Mouse (Mus musculus) left cerebral cortex, postnatal 4 days (tissue): ENCODE measurements around the gene Tgfbi. TPM values are rescaled to one million over a fixed set of nuclear protein-coding genes. Genes with fewer than 3 reads are reported as not detected.

Source experiments
- DNase-seq: peaks from one replicate; pipeline ENCODE4 v3.0.0-alpha.2; 2022
- intact Hi-C: fragments of 180-260 bp; cut with DNase I; formaldehyde crosslinking; loops from one replicate; pipeline ENCODE4 v1.15.1; 2025
- total RNA-seq, 2 experiments: library from RNA; stranded (reverse); gene quantifications; 2 replicates each; pipeline ENCODE4 v1.2.3; 2021

Gene Tgfbi
- total RNA-seq, 2 experiments from 2014 or later = 4.1 to 4.2 TPM

GRCm38 (mm10) chr13:56631332-56631731, 22.0 kb downstream of the Tgfbi start:
- intact Hi-C loops = no loop called here

GRCm38 (mm10) chr13:56634139-56634615, 24.9 kb downstream of the Tgfbi start:
- intact Hi-C loops = no loop called here

More at GRCm38 (mm10) chr13:56631332-56631731, 22.0 kb downstream of the Tgfbi start:
- no peak for DNase-seq

GRCm38 (mm10) chr13:56634920-56635319, 25.6 kb downstream of the Tgfbi start:
- DNase-seq = no peak
- intact Hi-C loops = no loop called here

More at GRCm38 (mm10) chr13:56634139-56634615, 24.9 kb downstream of the Tgfbi start:
- no peak for DNase-seq

GRCm38 (mm10) chr13:56637027-56637426, 27.7 kb downstream of the Tgfbi start:
- intact Hi-C loops = no loop called here
- no peak for DNase-seq

DNA sequence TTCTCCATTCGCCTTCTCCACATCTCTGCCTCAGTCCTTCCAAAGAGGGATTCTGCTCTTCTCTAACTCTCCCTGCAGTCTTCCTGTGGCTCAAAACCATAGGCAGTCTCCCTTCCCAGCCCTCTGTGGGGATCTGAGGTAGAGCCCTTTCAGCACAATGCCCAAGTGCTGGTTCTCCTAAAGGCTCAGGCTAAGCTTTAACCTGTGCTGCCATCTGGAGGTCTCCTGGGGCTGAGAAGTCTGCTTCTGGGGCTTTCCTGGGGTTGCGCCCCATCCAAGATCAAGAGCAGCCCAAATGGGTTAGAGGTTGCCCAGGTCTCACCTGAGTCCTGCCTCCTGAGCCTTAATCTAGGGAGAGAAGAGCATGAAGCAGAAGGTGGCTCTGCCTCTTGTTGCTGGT, 32.4 kb downstream of the Tgfbi start:
- intact Hi-C loops = no loop called here
- DNase-seq = no peak

- DNase-seq = no peak
- intact Hi-C loops = no loop called here
These were observed 34.7 kb downstream of the Tgfbi start for GRCm38 (mm10) chr13:56644031-56644430.

- no peak for DNase-seq
- intact Hi-C loops = no loop called here
These were observed 36.4 kb downstream of the Tgfbi start for GRCm38 (mm10) chr13:56645744-56646143.

DNA sequence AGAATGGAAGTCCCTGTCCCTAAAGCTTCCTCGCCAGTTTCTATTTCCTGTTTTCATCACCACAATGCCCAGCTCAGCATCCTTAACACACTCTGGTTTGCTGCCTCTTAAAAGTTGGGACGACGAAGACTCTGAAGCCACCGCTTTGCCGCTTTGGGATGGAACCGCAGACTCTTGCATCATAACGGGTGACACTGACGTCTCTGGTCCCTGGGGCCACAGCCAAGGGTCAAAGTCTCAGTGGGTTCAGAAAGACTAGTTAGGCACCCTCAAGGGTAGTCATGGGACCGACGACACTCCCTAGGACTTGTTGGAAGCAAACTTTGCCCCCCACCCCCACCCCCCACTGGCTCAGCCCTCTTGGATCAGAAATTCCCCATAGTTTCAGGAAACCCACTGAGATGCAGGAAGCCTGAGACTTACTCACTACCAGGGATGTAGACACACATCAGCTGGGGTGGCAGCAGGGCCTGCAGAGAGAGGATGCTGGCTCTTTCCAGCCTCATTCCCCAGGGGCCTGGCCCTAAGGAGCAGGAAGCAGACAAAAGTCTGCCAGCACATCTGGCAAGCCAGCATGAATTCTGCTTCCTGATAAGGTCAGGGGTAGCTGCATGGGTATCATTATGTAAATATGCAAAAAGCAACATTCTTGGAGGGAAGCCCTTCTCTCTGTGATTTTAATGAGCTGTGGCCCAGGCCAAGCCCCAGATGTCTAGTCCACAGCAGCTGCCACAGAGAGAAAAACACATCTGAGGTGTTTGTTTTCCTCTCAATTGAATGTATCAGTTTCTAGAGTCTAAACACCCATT, 38.5 kb downstream of the Tgfbi start:
- DNase-seq = peak; percentile 22

DNA sequence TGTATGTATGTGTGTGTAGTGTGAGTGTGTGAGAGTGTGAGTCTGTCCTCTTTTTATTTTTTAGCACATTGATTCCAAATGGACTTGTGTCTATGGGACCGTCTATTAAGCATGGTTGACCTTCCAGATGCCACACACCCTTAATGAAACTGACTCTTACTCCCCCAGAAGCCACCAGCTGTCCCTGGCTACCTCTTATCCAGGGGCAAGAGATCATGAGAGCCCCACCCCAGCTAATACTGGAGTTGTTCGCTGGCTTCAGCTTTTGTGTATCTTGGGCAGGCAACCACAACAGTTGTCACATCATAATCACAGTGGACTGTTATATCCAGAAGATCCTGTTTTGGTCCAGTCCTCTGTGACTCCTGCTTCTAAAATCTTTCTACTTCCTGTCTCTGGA, 40.7 kb downstream of the Tgfbi start:
- intact Hi-C loops = no loop called here
- DNase-seq = no peak

More for the DNA sequence above, 38.5 kb downstream of the Tgfbi start:
- intact Hi-C loops = no loop called here

GRCm38 (mm10) chr13:56652381-56652780, 43.1 kb downstream of the Tgfbi start:
- DNase-seq = no peak
- intact Hi-C loops = no loop called here

DNA sequence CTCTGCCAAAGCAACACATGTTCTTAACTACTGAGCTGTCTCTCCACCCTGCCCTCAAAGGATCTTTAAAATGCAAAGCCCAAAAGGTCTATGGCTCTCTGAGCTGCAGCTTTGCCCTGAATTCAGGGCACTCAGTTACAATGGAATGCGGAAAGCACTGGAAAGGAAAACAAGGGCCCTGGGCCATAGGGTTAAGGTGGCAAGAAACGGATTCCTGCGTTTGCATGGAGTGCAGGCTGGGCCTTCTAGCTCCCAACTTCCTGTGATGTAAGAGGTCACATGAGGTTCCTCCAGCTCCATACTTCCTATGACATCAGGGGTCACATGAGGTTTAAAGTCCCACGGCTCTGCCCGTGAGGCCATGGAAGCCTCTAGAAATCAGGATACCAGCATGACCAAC, 44.9 kb downstream of the Tgfbi start:
- intact Hi-C loops = no loop called here

DNA sequence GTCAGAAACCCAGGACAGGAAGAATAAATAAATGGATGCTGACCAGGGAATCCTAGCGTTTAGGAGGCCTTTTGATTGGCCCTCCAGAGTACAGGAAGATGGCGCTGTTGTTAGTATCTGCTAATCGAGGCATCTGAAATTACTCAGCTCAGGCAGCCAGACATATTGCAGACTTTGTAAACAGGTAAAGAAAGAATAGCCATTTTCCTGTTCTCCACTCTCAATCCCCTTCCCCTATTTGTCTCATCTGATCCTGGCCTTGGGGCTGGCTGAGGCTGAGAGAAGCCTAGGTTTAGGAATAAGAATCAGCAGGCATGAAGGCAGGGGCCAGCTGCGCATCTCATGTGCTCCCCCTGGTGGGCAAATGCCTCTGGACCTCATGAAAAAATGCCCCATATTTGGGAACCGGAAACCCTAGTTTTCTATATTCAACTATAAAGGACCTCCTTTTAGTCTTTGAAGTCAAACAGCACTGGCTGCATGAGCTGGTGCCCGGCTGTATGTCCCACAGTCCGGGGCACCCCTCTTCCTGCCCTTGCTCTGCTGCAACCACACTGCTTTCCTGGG, 48.7 kb downstream of the Tgfbi start:
- intact Hi-C loops = no loop called here

More for the DNA sequence above, 44.9 kb downstream of the Tgfbi start:
- DNase-seq = no peak

GRCm38 (mm10) chr13:56658931-56659330, 49.6 kb downstream of the Tgfbi start:
- no peak for DNase-seq
- intact Hi-C loops = no loop called here

More for the DNA sequence above, 48.7 kb downstream of the Tgfbi start:
- DNase-seq = peak; percentile 79

DNA sequence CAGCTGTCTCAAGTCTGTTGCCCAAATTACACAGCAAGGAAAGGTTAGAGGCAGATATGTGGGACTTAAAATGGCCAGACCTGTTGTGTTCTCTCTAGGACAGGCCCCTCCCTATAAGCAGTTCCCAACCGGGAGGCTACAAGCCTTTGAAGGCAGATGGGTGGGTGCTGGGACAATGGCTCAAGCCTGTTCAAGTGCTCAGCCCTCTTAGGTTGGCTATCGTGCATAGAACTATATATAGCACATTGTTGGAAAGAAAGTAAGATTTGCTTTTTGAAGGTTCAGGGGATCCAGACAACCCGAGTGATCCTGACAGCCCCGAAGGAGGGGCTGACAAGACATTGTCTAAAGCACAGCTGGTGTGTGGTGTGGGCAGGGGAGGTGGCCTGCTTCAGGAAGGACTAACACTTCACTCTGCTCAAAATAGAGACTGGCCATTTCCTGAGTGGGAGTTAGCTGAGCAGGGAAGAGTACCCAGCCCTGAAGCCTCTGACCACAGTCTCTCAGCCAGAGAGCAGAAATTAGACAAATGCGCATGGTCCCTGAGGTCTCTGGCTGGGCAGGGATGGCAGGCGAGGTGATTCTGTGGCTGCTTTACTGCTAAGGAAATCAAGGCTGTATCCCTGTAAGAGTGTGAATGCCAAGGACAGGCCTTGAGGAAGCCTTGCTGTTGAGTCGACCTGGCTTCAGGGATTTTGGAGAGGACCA, 52.7 kb downstream of the Tgfbi start:
- intact Hi-C loops = no loop called here

GRCm38 (mm10) chr13:56664256-56665170, 55.2 kb downstream of the Tgfbi start:
- intact Hi-C loops = no loop called here
- no peak for DNase-seq

More for the DNA sequence above, 52.7 kb downstream of the Tgfbi start:
- DNase-seq = no peak

GRCm38 (mm10) chr13:56671206-56671605, 61.9 kb downstream of the Tgfbi start:
- intact Hi-C loops = no loop called here
- DNase-seq = peak; percentile 43

DNA sequence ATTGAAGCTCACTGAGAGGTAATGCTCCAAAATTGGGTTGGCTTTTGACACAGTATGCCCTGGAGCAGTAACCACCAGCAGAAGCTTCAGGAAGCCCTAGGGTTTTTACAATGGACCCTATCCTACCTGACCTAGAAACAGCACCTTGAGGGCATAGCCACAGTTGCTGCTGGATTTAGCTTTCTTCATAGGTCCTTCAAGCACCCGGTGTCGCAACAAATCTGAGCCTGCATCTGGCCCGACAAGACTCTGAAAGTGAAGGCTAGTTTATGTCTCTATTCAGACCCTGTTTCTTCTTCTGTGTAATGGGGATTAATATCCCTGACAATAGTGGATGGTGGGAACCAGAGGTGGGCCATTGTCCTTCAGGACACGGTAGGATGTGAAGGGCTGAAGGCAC, 68.4 kb downstream of the Tgfbi start:
- intact Hi-C loops = no loop called here
- no peak for DNase-seq

- intact Hi-C loops = no loop called here
These were observed 69.0 kb downstream of the Tgfbi start for GRCm38 (mm10) chr13:56678188-56678787.

GRCm38 (mm10) chr13:56678826-56679504, 69.6 kb downstream of the Tgfbi start:
- no peak for DNase-seq
- intact Hi-C loops = no loop called here

More at GRCm38 (mm10) chr13:56678188-56678787, 69.0 kb downstream of the Tgfbi start:
- peak; percentile 11 for DNase-seq
